Mouse (Mus musculus) C2C12 (cell line): ENCODE data around the gene Gm21985. TPM values are rescaled to one million over a fixed set of nuclear protein-coding genes. Genes with fewer than 3 reads are reported as not detected.

ENCODE experiments used
- H3K27me3 ChIP-seq: one replicate; pipeline ENCODE4 v1.6.1; 2011; ENCODE audit not compliant: control insufficient read depth, insufficient read depth, insufficient read length
- H3K36me3 ChIP-seq: one replicate; pipeline ENCODE4 v1.6.1; 2011; ENCODE audit not compliant: control insufficient read depth, insufficient read depth
- H3K4me3 ChIP-seq: one replicate; pipeline ENCODE4 v1.5.1; 2011; ENCODE audit warnings: mild to moderate bottlenecking, control low read depth; ENCODE audit not compliant: poor library complexity, insufficient read depth, severe bottlenecking
- H3K79me2 ChIP-seq: one replicate; pipeline ENCODE4 v1.6.1; 2011; ENCODE audit not compliant: control insufficient read depth, insufficient read depth
- H3K79me3 ChIP-seq: one replicate; pipeline ENCODE4 v1.6.1; 2011; ENCODE audit warnings: low read depth, control low read depth
- H3ac ChIP-seq: one replicate; pipeline ENCODE3; 2011; ENCODE audit warnings: low read depth; ENCODE audit not compliant: control insufficient read depth, insufficient read length
- CEBPB ChIP-seq: IDR thresholded peaks from one replicate; pipeline ENCODE4 v1.6.1; 2011; ENCODE audit warnings: low read depth, mild to moderate bottlenecking, control low read depth, moderate library complexity
- CTCF ChIP-seq: IDR thresholded peaks from one replicate; pipeline ENCODE4 v1.5.1; 2011; ENCODE audit not compliant: control insufficient read depth, insufficient read depth, insufficient read length
- FOSL1 ChIP-seq: IDR thresholded peaks from one replicate; pipeline ENCODE4 v1.8.0; 2011; ENCODE audit warnings: mild to moderate bottlenecking, low read length; ENCODE audit not compliant: poor library complexity, insufficient read depth, severe bottlenecking
- MAX ChIP-seq: IDR thresholded peaks from one replicate; pipeline ENCODE4 v1.6.1; 2011; ENCODE audit warnings: mild to moderate bottlenecking, control low read depth
- MYOD1 ChIP-seq: IDR thresholded peaks from one replicate; pipeline ENCODE4 v1.6.1; 2011; ENCODE audit warnings: low read depth; ENCODE audit not compliant: control insufficient read depth, insufficient read length
- MYOG ChIP-seq: IDR thresholded peaks from one replicate; pipeline ENCODE4 v1.6.1; 2011; ENCODE audit not compliant: control insufficient read depth, insufficient read length; ENCODE audit errors: extremely low read depth
- USF1 ChIP-seq: IDR thresholded peaks from one replicate; pipeline ENCODE4 v1.6.1; 2011; ENCODE audit warnings: low read depth, mild to moderate bottlenecking, control low read depth, moderate library complexity
- polyA plus RNA-seq: library from polyadenylated mRNA; unstranded; fragments of >200 nt; fragmentation: generic; extraction: Trizol; gene quantifications from one replicate; pipeline ENCODE4 v1.2.1, GENCODE M21; 2012; ENCODE audit warnings: missing spikeins

Gm21985 gene
- polyA plus RNA-seq, 1 experiment, result not detected

DNA sequence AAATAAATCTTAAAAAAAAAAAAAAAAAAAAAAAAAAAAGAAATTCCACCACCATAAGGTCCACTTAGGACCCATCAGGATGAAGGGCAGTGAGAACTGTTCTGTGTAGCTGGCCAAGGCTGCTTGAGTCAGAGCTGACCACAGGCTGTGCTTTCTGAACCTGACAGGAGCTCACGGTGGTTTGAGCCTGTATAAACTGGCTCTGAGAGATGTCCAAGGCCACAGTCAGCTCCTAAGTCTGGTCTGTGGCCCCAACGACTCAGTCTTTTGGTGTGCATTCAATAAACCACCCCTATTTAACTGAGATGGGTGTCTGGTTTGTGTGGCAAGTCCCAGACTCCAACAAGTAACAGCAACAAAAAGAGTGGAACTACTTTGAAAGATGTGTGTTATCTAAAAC lies 29.5 kb upstream of the Gm21985 start:
- TF ChIP-seq MAX, result no peak
- TF ChIP-seq USF1, result no peak
- no peaks in the 10 kb centered on the region for H3K36me3 ChIP-seq
- no peak overlapping the region for H3ac ChIP-seq
- H3K4me3 ChIP-seq, result no peak overlapping the region
- peaks cover 20% of the 10 kb centered on the region for H3K79me2 ChIP-seq
- peaks cover 14% of the 10 kb centered on the region for H3K79me3 ChIP-seq
- no peaks in the 10 kb centered on the region for H3K27me3 ChIP-seq

DNA sequence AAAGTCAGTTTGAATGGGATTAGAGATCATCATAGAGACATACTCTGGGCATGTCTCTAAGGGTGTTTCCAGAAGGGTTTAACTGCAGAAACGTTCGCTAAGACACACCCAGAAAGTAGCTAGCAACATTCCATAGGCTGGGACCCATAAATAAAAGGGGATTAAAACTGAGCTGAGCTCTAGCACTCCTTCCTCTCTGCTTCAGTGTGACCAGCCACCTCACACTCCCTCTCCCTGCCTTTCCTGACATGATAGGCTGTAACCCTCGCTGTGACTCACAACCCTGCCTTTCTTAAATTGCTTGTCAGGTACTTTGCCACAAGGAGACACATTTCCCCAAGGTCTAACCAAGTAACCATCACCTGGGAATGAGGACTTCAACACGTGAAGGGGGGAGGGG lies 28.1 kb upstream of the Gm21985 start:
- H3ac ChIP-seq, result no peak overlapping the region
- peaks cover 11% of the 10 kb centered on the region for H3K36me3 ChIP-seq
- no peak overlapping the region for H3K4me3 ChIP-seq
- TF ChIP-seq MYOG (no peak), FOSL1 (no peak), MAX (no peak), MYOD1 (no peak), USF1 (no peak), CTCF (no peak), CEBPB (no peak)
- peaks cover 34% of the 10 kb centered on the region for H3K79me2 ChIP-seq
- peaks cover 21% of the 10 kb centered on the region for H3K79me3 ChIP-seq
- no peaks in the 10 kb centered on the region for H3K27me3 ChIP-seq

DNA sequence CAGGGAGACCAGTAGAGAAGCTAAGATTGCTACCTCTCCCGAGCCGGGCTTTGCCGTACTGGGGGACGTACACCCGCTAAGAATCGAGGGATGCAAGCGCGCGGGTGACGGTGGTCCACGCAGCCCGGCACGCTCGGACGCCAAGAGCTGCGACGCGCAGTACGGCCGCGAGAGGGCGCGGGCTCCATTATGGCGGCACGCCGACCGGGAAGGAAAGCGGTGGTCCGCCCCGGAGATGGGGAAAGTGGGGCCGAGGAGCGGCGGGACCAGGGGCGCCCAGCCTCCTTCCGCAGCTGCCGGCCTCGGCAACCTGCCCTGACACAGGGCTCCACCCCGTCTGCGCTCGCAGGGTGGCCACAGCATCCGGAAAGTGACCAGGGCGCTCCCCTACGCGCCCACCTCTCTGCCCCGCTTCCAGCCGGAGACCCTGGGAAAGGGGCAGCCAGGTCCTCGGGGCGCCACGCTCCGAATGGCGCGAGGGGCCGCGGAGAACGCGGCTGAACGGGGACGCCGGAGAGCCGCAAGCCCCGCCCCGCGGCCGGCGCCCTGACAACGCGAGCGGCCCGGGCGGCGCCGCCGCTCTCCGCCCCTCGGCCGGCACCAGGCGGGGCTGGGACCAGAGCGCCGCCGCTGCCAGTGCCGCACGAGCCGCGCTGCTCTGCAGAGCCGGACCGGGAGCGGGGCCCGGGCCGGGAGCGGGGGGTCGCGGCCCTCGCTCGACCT lies 26.7 kb upstream of the Gm21985 start, which contains the start of gene Lpcat4:
TSS of gene Lpcat4 (plus strand) at position 257 of the 723 bp plus-strand sequence.
- peaks cover 21% of the 10 kb centered on the region for H3K79me3 ChIP-seq

DNA sequence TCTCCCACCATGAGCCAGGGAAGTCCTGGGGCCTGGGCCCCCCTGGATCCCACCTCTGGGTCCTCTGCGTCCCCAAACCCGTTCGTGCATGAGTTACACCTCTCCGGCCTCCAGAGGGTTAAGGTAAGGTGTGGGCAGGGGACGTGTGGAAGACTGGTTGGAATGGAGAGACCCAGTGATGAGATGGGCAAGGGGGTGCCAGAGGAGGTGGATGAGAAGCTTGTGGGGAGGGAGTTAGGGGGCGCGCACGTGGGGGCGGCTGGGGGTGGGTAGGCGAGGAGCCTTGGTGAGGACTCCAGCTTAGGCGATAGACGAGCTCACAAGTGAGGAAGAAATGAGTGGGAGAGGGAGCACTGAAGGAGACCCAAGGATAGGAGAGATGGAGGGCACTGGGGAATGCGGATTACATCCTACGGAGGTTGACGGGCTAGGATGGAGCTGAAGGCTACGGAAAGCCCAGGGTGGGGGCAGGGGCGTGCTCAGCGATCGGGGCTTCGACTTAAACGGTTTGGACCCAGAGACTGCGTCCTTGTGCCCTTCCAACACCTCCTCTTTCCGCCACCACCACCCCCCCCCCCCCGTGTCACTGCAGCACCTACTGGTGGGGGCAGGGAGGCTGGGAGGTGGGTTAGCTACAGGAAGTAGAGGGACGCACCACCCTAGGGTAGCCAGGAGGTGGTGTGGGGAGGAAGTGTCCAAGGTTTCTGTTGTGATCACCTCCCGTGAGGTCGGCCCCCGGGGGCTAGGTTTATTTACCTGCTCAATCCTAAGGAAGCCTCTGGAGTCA lies 26.0 kb upstream of the Gm21985 start:
- TF ChIP-seq CEBPB (no peak), CTCF (no peak), FOSL1 (no peak), MAX (no peak), MYOD1 (no peak), USF1 (no peak), MYOG (no peak)
- Histone ChIP-seq H3K36me3 (peaks cover 21% of the 10 kb centered on the region), H3K4me3 (peak overlapping the region; percentile 76), H3K27me3 (no peaks in the 10 kb centered on the region), H3K79me2 (peaks cover 34% of the 10 kb centered on the region), H3ac (peak overlapping the region; percentile 76), H3K79me3 (peaks cover 21% of the 10 kb centered on the region)

More for the DNA sequence above, 26.7 kb upstream of the Gm21985 start, which contains the start of gene Lpcat4:
- TF ChIP-seq MYOD1 (no peak), MYOG (no peak), MAX (no peak), CTCF (peak; percentile 99), USF1 (no peak)
- Histone ChIP-seq H3K27me3 (no peaks in the 10 kb centered on the region), H3K79me2 (peaks cover 34% of the 10 kb centered on the region), H3ac (peak within 1 kb of the TSS; percentile 88), H3K4me3 (peak within 1 kb of the TSS; percentile 76), H3K36me3 (peaks cover 15% of the 10 kb centered on the region)

DNA sequence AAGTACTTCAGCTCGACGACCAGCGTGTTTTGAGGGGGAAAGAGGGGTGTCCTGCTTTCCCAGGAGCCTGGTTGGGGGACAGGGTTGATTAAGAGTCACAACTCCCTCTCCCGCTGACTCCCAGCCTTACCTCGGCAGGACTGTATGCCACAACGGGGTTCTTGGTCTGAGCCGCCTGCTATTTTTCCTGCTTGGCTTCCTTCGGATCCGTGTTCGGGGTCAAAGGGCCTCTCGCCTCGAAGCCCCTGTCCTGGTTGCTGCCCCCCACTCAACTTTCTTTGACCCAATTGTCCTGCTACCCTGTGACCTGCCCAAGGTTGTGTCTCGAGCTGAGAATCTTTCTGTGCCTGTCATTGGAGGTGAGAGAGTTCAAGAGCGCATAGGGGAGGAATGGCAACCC lies 24.3 kb upstream of the Gm21985 start:
- no peak for TF ChIP-seq FOSL1
- no peak for TF ChIP-seq CEBPB
- TF ChIP-seq MAX, result no peak
- no peak for TF ChIP-seq CTCF
- no peak for TF ChIP-seq MYOG
- no peak for TF ChIP-seq MYOD1
- peaks cover 21% of the 10 kb centered on the region for H3K79me3 ChIP-seq

More for the DNA sequence above, 24.3 kb upstream of the Gm21985 start:
- H3K27me3 ChIP-seq, result no peaks in the 10 kb centered on the region
- H3K36me3 ChIP-seq, result peaks cover 25% of the 10 kb centered on the region
- H3K4me3 ChIP-seq, result no peak overlapping the region
- H3K79me2 ChIP-seq, result peaks cover 34% of the 10 kb centered on the region
- no peak overlapping the region for H3ac ChIP-seq
